Mouse (Mus musculus) adrenal gland, postnatal 4 days (tissue): ENCODE data around the gene Zdhhc7. TPM values are rescaled to one million over a fixed set of nuclear protein-coding genes. Genes with fewer than 3 reads are reported as not detected.

Source experiments
- DNase-seq, 2 experiments: peaks; one replicate each; pipeline ENCODE4 v3.0.0; 2021 to 2022; ENCODE audit warnings: low spot score in 2 of 2, mixed read lengths in 2 of 2
- total RNA-seq, 2 experiments: library from RNA; stranded (reverse); gene quantifications; 2 replicates each; pipeline ENCODE4 v1.2.3; 2021

The Zdhhc7 gene
- total RNA-seq, 2 experiments from 2014 or later = 46.4 to 48.9 TPM

DNA sequence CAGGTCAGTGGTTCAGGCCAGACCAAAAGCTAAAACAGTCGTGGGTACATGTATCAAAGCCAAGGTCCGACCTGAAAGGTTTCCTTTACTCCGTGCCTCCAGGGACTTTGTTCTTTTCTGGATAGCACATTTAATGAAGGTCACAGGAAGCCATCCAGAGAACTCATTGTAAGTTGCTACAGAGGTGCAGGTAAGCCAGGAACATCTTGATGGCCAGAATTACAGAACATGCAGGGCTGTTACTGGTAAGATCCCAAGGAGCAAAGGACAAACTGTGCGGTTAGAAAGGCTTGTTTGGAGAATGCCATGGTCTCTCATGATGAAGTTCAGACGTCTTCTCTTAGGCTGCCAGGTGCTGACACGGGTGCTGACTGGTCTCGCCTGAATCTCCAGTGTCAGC lies 15.3 kb upstream of the Zdhhc7 start:
- DNase-seq = no peak

DNA sequence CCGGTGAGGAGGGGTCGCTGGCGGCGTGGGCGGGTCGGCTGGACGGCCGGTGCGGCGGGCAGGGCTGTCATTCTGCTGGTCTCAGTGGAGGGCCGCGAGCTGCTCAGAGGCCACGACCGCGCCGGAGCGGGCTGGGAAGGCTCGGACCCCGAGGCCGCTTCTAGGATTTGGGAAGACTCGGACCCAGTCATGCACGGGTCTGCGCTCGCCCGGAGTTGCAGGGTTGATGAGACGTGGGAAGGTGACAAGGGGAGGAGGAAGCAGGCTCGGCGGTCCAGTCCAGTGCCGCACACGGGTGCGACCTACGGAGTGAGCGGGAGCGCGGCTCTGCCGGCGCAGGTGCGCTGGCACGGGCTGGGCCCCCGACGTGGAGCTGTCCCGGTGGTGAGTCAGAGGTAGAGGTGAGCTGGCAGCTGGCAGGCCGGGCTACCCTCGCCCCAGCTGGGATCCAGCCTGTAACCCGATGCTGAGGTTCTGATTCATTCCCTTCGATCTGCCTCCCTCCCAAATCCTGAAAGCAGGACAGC lies 13.1 kb upstream of the Zdhhc7 start:
- DNase-seq = no peak

DNA sequence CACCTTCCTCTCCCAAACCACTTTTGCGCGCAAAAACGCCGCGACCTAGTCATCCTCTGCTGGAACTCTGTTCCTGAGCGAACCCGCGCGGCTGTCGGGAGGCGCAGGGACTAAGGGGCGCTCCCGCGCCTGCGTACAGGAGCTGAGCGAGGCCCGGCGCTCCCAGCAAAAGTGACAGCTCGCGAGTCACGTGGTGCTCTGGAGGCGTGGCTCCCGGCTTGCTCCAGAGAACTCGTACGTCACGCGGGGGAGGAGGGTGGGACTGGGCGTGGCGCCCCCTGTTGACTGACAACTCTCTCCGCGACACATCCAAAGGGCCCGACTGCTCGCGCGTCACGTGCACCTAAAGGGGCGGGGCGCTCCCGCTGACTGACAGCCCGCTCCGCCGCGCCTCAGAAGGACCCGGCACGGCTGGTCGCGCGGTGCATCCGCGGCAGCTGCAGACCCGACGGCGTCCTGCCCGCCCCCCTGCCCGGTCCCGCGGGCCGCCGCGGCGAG lies 12.5 kb upstream of the Zdhhc7 start, which contains the start of gene 6430548M08Rik:
6430548M08Rik (plus strand) TSS at position 395 of the 498 bp plus-strand sequence.
- DNase-seq = peak; percentile 98 to 99

DNA sequence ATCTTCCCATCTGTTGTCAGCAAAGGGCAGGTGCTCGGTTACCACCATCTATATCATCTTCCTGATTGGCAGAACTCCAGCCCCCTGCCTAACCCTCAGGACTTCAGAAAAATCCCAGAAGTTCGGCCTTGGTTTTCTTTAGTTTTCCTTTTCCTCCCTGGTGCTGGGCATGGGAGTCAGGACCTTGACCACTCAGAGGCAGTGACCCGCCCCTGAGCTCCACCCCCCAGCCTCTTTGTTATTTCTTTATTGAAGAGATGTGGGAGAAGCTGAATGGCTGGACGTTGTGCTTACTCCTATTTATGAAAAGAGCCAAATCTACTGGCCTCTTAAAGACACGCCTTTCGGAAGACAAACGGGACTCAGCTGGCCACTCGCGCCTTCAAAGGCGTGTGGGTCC lies 12.0 kb upstream of the Zdhhc7 start:
- no peak for DNase-seq

DNA sequence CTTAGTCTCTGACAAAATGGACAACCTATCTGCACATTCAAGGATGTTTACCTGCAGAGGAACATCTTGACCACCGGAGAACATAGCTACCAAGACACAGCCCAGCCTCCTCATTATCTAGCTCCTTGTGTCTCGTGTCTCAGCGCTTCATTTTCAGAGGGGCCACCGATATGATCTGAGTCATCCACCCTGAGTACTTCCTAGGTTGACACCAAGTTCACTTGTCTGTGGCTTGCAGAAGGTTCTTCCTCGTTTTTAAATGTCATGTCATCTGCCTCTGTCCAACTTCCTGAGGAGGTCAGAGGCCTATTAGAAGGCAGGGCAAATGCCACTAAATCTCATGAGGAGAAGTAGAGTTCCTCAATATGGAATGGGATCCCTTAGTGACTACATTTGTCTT lies 11.3 kb upstream of the Zdhhc7 start:
- no peak for DNase-seq

DNA sequence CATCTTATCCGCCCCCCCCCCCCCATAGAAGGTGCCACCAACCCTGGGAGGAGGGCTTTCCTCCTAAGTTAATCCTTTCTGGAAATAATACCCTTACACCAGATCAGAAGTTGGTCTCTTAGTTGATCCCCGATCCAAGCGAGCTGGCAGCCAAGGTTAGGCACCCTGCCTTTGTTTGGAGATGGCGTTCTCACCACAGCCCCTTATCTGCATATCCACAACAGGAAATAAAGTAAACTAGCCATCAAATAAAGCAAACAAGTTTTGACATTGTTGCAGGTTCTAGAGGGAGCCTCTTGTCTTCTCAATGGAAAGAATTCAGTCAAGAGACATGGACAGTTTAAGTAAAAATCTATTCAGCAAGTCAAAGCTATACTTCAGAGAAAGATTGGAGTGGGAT lies 10.1 kb upstream of the Zdhhc7 start:
- no peak for DNase-seq

DNA sequence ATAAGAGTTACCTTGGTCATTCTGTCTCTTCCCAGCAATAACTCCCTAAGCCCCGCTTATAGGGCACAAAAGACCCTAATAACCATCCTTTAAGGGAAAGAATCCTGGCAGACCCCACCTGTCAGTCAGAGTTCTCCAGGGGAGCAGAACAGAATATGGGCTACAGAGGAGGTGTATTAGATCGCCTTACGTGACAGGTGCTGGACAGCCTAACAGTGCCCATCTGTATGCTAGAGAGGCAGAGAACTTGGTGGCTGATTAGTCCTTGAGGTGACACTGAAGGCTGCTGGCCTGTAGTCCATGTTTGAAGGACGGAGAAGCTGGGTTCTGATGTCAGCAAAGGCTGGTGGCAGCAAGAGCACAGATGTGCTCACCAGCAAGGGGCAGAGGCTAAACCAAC lies 9.7 kb upstream of the Zdhhc7 start:
- DNase-seq = no peak

DNA sequence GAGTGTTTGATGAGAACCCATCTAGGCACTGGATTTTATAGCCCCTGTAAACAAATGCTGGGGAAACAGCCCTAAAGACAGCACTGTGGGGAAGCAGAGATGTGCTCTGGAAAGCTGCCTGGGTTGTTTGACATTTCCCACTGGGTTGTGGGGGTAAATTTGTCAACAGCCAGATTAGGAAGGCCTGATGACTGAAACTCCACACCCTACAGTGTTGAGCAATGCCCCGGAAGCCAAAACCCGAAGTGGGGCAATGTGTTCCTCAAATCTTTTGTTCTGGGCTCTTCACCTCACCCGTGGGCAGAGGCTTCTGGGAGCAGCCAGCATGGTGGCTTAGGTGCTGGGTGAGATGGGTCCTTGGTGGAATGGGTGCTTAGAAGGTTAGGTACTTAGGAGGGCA lies 7.9 kb upstream of the Zdhhc7 start:
- DNase-seq = no peak

DNA sequence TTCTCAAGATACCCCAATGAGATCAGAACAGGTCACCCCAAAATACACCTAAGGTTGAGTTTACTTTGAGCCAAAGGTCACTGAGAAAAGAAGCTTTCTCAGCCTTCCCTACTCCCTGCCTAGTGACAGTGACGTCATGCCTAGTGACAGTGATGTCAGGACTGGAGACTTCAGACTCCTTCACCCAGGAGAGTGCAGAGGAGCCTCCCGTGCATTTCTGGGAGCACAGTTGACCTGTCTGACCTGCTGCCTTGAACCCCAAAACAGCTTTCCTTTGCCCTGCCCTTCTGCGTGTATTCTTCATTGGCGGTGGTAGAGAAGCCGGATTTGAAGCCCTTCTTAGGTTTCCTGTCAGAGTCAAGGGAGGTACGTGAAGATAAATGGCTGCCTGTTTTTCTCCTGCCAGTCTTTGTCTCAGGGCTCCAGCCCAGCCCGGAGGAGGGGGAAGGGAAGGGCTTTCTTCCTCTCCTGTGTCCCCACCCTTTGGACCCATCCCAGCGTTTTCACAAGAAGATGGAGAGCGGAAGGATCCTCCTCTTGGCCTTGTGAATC lies 3.5 kb upstream of the Zdhhc7 start:
- peak; percentile 37 to 51 for DNase-seq

DNA sequence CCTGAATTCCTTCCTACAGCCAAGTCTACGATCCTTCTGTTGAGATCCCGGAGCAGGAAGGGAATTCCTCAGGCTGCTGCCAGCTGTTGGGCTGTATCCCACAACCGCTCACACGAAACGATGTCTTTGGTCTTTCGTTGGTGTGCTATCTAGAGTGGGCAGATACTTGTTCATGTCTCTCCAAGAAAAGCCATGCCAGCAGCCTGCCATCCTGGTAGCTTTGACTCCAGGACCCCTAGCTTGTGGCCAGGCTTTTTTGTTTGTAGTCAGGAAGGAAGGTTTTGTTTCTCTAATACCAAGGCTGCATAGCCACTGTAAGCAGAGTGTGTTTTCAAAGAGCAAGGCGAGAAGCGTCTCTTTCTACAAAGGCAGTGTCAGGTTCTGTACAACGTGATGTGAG lies 2.6 kb upstream of the Zdhhc7 start:
- no peak for DNase-seq

DNA sequence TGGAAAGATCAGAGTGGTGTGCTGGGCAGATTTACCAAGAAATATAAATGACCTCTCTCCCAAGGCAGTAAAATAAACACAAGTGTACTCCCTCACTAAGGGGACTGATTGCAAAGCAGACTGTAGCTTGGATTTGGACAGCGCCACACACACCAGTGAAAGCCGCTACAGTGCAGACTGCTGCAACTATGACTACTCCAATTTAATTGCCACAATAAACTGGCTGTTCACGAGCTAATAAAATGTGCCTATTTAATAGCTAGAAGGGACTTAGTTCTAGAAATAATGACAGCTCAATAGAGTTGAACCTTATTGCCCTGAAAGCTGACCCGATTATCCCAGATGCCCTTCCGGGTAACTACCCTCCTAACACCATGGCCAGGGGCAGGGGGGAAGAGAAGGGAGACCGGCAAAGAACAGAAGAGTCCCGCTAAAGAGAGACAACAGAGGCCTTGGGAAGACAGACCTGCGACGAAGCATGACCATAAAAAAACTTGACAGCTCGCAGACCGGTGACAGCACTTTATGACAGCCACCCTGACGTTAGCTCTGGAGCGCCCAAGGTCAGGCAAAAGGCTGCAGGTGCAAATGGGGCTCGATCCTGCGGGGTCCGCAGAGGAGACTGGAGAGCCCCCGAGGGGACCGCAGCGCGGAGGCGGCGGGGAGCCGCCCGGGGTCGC lies 754 bp downstream of the Zdhhc7 start:
- no peak for DNase-seq

DNA sequence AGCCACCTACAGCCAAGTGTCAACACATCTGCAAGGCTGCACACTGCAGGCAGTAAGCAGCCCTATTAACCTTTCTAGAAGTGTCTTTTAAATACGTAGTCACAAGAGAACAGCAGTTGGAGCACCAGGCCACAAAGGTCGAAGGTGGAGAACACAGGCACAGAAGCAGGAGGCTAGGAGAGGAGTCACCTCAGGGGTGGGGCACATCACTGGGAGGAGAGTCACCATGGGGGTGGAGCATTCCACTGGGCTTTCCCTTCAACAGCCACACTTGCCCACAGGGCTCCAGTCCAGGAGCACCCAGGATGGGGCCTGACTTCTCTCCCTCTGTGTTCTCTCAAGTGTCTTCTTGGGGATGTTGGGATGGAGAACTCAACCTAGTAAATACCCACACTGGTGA lies 4.8 kb downstream of the Zdhhc7 start:
- DNase-seq = no peak

DNA sequence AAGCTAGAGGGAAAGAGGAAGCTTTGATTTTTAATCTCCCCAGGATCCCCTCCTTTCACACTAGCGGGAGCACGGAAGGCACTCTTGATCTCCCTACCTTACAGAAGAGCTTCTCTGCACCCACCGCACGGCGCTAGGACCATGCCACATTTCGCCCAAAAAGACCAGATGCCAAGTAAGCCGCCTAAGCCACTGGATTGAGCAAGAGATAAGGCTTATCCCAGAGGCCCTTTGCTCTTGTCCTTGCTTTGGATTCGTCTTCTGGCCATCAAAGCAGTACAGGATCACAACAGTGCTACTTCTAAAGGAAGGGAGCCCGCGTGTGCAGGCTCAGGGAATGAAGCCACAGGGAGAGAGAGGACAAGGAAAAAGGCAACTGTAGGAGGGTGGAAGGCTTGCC lies 6.5 kb downstream of the Zdhhc7 start:
- no peak for DNase-seq

DNA sequence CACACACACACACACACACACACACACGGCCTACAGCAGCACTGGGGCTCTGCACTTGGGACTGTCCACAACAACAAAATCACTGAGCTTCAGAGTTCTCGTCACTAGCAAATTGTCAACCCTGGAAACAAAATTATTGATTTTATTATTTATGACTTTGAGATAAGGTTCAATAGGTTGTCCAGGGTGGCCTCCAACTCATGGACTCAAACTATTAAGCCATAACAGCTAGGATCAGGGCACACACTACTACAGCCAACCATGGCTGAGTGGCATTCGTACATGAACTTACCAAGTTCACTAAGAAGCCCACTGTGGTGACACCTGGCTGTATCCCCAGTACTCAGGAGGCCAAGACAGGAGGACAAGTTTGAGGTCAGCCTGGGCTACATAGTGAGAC lies 8.2 kb downstream of the Zdhhc7 start:
- DNase-seq = no peak

DNA sequence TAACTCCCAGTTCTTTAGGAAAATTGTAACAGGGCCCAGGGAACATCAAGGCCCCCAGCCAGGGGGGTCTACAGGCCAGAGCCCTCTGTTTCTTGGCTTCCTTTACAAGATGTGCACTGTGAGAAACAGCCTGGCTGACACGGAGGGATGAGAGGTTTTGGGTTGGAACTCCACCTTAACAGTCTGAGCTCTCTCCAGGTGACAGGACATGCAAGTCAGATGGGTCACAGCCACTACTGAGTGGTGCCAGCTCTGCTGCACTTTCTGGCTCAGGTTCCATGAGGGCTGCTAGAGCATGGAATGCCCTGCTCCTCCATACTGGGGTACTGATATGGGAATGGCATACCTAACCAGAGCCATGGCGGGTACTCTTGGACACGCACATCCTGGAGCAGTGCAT lies 10.2 kb downstream of the Zdhhc7 start:
- DNase-seq = no peak

DNA sequence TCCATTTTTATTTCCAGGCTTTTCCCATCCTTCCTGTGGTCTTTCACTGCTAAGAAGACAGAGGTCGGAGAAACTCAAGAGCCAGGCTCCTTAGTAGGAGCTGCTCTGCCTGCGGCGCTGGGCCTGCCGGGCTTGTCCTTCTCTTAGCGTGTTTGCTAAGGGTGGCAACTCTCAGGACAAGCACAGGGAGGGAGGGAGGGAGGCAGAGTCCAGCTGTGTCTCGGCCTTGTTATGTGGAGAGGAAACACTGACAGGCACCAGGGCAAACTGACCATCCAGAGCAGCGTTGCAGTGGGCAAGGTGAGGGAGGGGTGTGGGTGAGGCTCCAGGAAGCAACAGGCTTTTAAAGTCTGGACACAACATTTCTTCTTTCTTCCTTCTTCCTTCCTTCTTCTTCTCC lies 11.8 kb downstream of the Zdhhc7 start:
- no peak for DNase-seq

DNA sequence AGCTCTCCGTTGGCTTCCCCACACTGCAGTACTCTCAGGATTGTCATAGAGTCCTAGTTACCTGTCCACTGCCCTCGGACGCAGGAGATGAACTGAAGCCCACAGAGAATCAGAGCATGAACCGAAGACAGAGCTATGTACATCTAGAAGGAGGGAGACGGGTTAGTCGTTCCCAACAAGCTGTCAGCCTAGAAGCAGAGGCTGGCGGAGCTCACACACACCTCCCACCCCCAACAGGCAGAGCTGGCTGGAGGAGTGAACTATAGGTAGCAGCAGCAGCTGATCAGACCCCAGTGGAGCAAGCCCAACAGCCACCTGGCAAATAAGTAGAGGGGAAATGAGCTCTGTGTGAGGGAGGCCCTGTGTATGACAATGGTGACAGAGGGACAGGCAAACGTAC lies 16.5 kb downstream of the Zdhhc7 start:
- no peak for DNase-seq

DNA sequence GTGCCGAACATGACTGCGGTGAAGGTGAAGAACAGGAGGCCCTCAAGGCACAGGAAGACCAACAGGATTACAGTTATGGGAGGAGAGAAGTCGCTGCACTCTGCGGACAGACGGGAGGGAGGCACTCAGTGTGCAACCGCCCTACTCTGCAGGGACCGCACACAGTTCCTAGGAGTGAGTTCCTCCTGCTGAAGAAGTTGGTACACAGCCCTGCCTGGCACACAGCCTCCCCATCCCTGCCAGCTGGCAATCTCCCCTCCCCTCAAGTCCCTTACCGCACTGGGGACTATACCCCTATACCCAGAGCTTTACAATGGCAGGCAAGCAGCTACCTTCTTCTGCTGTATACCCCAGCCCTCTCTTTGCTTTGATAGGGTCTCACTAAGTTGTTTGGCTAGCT lies 18.0 kb downstream of the Zdhhc7 start:
- DNase-seq = no peak

DNA sequence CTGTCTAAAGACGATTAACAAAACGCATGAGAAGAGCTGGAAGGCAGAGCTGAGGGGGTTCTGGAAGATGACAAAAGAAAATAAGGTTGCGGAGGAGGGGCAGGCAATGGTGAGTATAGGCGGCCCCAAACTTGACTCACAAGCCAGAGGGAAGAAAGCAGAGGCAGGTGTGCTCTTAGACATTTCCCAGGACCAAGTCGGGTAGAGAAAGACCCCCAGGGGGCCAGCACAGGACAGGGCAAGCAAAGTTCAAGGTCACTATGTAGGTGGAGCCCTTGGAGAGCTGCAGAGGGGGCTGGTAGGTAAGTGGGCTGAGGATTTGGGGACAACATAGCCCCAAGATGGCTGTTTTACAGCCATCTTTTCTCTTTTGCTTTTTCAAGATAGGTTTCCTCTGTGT lies 21.9 kb downstream of the Zdhhc7 start:
- DNase-seq = no peak

DNA sequence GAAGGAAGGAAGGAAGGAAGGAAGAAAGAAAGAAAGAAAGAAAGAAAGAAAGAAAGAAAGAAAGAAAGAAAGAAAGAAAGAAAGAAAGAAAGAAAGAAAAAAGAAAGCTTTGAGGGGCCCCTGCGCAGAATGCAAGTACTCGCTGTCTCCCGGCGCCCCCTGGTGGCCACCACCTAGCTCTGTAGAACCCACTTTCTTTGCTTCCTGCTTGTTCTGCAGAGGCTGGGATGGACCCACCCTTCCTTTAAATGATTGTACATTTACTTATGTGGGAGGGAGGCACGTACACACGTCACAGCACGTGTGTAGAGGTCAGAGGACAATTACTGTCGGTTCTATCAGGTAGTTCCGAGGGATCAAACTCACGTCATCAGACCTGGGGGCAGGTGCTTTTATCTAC lies 23.2 kb downstream of the Zdhhc7 start:
- DNase-seq = peak; percentile 40 to 43

DNA sequence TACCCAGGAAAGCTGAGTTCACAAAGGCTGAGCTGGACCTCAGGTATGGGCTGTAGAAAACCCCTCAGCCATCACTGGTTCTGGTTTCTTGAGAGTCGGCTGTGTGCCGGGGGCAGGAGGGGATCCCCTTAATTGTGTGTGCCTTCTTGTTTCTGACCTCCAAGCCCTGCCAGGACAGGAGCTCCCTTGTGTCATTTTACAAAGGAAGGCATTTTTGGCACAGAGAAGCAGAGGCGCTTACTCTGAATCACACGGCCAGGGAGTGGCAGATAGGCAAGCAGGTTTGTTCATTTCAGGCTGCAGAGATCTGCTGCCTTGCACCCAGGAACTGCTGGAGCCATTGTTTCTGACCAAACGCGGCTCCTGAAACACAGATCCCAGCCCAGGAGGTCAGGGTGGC lies 25.9 kb downstream of the Zdhhc7 start:
- DNase-seq = no peak

DNA sequence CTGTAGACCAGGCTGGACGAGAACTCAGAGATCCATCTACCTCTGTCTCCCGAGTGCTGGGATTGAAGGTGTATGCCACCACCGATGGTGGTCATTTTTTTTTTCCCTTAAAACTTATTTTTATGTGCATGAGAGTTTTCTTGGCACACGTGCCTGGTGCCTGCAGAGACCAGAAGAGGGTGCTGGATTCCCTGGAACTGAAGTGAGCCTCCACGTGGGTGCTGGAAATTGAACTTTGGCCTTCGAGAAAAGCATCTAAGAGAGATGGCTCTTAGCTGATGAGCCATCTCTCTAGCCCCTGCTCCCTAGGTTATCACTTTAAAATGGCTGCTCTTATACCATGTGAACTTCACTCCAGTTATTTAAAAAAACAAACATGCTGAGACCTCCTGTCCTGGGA lies 26.8 kb downstream of the Zdhhc7 start:
- DNase-seq = no peak

DNA sequence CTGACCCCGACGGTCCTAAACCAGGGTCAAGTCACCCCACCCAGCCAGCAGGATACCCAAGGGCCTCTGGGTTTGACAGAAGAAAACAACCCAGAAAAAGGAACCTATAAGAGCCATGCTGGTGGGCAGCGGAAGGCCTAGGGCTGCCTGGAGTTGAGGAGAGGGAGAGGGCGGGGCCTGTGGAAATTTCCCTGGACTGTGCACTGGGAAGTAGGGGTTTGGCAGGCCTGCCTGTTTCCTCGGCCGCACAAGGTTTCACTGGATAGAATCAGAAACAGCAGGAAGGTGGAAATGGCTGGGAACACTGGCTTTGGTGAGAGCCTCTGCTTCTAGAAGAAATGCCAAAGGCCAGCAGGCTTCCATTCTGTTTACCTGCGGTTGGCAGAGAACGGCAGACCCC lies 28.5 kb downstream of the Zdhhc7 start:
- DNase-seq = no peak
